Mouse (Mus musculus) MEL (cell line): ENCODE measurements around the gene Chst8. TPM values are rescaled to one million over a fixed set of nuclear protein-coding genes. Genes with fewer than 3 reads are reported as not detected.

Source experiments
- DNase-seq: peaks from one replicate; pipeline ENCODE4 v3.0.0; 2011; ENCODE audit warnings: low read depth, low spot score
- H3K27ac ChIP-seq: 2 replicates; pipeline ENCODE4 v1.5.1; 2012; ENCODE audit warnings: low read depth, mild to moderate bottlenecking, control low read depth, low read length, moderate library complexity; ENCODE audit not compliant: control insufficient read depth
- H3K27me3 ChIP-seq, 2 experiments: fragments of 150-350 bp in 1 of 2; sonication (generic) in 1 of 2; 2 replicates each; pipeline ENCODE4 v1.6.1; 2012; ENCODE audit warnings: low read length in 2 of 2, mild to moderate bottlenecking in 2 of 2, improper control_type of control experiment in 1 of 2, moderate library complexity in 1 of 2; ENCODE audit not compliant: insufficient read depth in 2 of 2, control insufficient read depth in 1 of 2
- H3K36me3 ChIP-seq, 2 experiments: 2 replicates each; pipeline ENCODE4 v1.6.1; 2012 to 2014; ENCODE audit warnings: low read length in 2 of 2, improper control_type of control experiment in 1 of 2, inconsistent platforms in 1 of 2, mild to moderate bottlenecking in 1 of 2; ENCODE audit not compliant: insufficient read depth in 2 of 2, control insufficient read depth in 1 of 2
- H3K4me1 ChIP-seq, 2 experiments: fragments of 150-350 bp in 1 of 2; sonication (generic) in 1 of 2; 2 replicates each; pipeline ENCODE4 v1.6.1; 2012; ENCODE audit warnings: low read length in 2 of 2, improper control_type of control experiment in 1 of 2, mild to moderate bottlenecking in 1 of 2; ENCODE audit not compliant: insufficient read depth in 2 of 2, control insufficient read depth in 1 of 2
- H3K4me3 ChIP-seq, 2 experiments: fragments of 150-350 bp in 1 of 2; sonication (generic) in 1 of 2; 2 replicates each; pipeline ENCODE4 v1.5.1; 2012; ENCODE audit warnings: low read depth in 2 of 2, low read length in 2 of 2, mild to moderate bottlenecking in 2 of 2, moderate library complexity in 2 of 2, control low read depth in 1 of 2, improper control_type of control experiment in 1 of 2; ENCODE audit not compliant: control insufficient read depth in 1 of 2, insufficient read depth in 1 of 2
- H3K79me2 ChIP-seq: 2 replicates; pipeline ENCODE4 v1.6.1; 2012; ENCODE audit warnings: mild to moderate bottlenecking, low read length, moderate library complexity; ENCODE audit not compliant: control insufficient read depth, poor library complexity, insufficient read depth
- H3K9ac ChIP-seq: 2 replicates; pipeline ENCODE4 v1.6.1; 2012; ENCODE audit warnings: low read depth, mild to moderate bottlenecking, control low read depth, low read length, moderate library complexity; ENCODE audit not compliant: control insufficient read depth, poor library complexity, severe bottlenecking
- H3K9me3 ChIP-seq: fragments of 150-350 bp; sonication (generic); replicated peaks from 2 replicates; pipeline ENCODE4 v1.6.1; 2012; ENCODE audit warnings: mild to moderate bottlenecking, low read length, improper control_type of control experiment, moderate library complexity; ENCODE audit not compliant: insufficient read depth
- CTCF ChIP-seq, 3 experiments: IDR thresholded peaks in 2 of 3; conservative IDR thresholded peaks in 1 of 3; 2 replicates each; pipeline ENCODE4 v1.5.1; 2011 to 2012; ENCODE audit warnings: low read length in 3 of 3, low read depth in 2 of 3, mild to moderate bottlenecking in 2 of 3, improper control_type of control experiment in 1 of 3, inconsistent platforms in 1 of 3, mixed read lengths in 1 of 3, moderate library complexity in 1 of 3; ENCODE audit not compliant: control insufficient read depth in 1 of 3, insufficient read depth in 1 of 3, poor library complexity in 1 of 3, severe bottlenecking in 1 of 3
- ELF1 ChIP-seq: IDR thresholded peaks from 2 replicates; pipeline ENCODE4 v1.6.1; 2014; ENCODE audit warnings: low read depth, mild to moderate bottlenecking, inconsistent platforms, low read length, improper control_type of control experiment, moderate library complexity
- ETS1 ChIP-seq: IDR thresholded peaks from 2 replicates; pipeline ENCODE4 v1.6.1; 2012; ENCODE audit warnings: low read depth, mild to moderate bottlenecking, inconsistent platforms, low read length, improper control_type of control experiment, moderate library complexity
- GABPA ChIP-seq: IDR thresholded peaks from 2 replicates; pipeline ENCODE4 v1.6.1; 2012; ENCODE audit warnings: low read depth, mild to moderate bottlenecking, inconsistent platforms, low read length, improper control_type of control experiment, moderate library complexity
- JUND ChIP-seq: IDR thresholded peaks from 2 replicates; pipeline ENCODE4 v1.6.1; 2011; ENCODE audit warnings: low read depth, mild to moderate bottlenecking, improper control_type of control experiment, low read length
- MAFK ChIP-seq: IDR thresholded peaks from 2 replicates; pipeline ENCODE4 v1.6.1; 2011; ENCODE audit warnings: low read depth, mild to moderate bottlenecking, low read length, improper control_type of control experiment, borderline replicate concordance
- MAZ ChIP-seq: IDR thresholded peaks from 2 replicates; pipeline ENCODE4 v1.6.1; 2012; ENCODE audit warnings: low read depth, mild to moderate bottlenecking, inconsistent platforms, low read length, improper control_type of control experiment
- MEF2A ChIP-seq: IDR thresholded peaks from 2 replicates; pipeline ENCODE4 v1.6.1; 2014; ENCODE audit warnings: low read depth, mild to moderate bottlenecking, inconsistent platforms, low read length, improper control_type of control experiment; ENCODE audit not compliant: poor library complexity, insufficient replicate concordance, severe bottlenecking; ENCODE audit errors: extremely low read depth
- MYC ChIP-seq: IDR thresholded peaks from 2 replicates; pipeline ENCODE4 v1.6.1; 2011; ENCODE audit warnings: low read depth, mild to moderate bottlenecking, low read length, improper control_type of control experiment, moderate library complexity
- NRF1 ChIP-seq: IDR thresholded peaks from 2 replicates; pipeline ENCODE4 v1.6.1; 2014; ENCODE audit warnings: low read depth, mild to moderate bottlenecking, inconsistent platforms, low read length, improper control_type of control experiment, moderate library complexity; ENCODE audit not compliant: poor library complexity, insufficient read depth, severe bottlenecking
- POLR2A ChIP-seq, 2 experiments: IDR thresholded peaks; 2 replicates each; pipeline ENCODE4 v1.6.1; 2011 to 2012; ENCODE audit warnings: low read length in 2 of 2, mild to moderate bottlenecking in 2 of 2, control low read depth in 1 of 2, improper control_type of control experiment in 1 of 2, low read depth in 1 of 2, moderate library complexity in 1 of 2; ENCODE audit not compliant: control insufficient read depth in 1 of 2, insufficient read depth in 1 of 2, poor library complexity in 1 of 2
- RCOR1 ChIP-seq: IDR thresholded peaks from 2 replicates; pipeline ENCODE4 v1.6.1; 2012; ENCODE audit warnings: low read depth, mild to moderate bottlenecking, inconsistent platforms, low read length, improper control_type of control experiment
- SMC3 ChIP-seq: IDR thresholded peaks from 2 replicates; pipeline ENCODE4 v1.6.1; 2011; ENCODE audit warnings: low read depth, low read length, improper control_type of control experiment
- TCF12 ChIP-seq: IDR thresholded peaks from 2 replicates; pipeline ENCODE4 v1.6.1; 2014; ENCODE audit warnings: low read depth, mild to moderate bottlenecking, inconsistent platforms, low read length, improper control_type of control experiment, moderate library complexity
- USF1 ChIP-seq: IDR thresholded peaks from 2 replicates; pipeline ENCODE4 v1.6.1; 2014; ENCODE audit warnings: low read depth, mild to moderate bottlenecking, inconsistent platforms, low read length, improper control_type of control experiment, moderate library complexity
- USF2 ChIP-seq, 2 experiments: IDR thresholded peaks; 2 replicates each; pipeline ENCODE4 v1.6.1; 2011 to 2012; ENCODE audit warnings: improper control_type of control experiment in 2 of 2, low read length in 2 of 2, borderline replicate concordance in 1 of 2, inconsistent platforms in 1 of 2, low read depth in 1 of 2, mild to moderate bottlenecking in 1 of 2; ENCODE audit not compliant: insufficient read depth in 1 of 2
- ZC3H11A ChIP-seq: IDR thresholded peaks from 2 replicates; pipeline ENCODE4 v1.6.1; 2012; ENCODE audit warnings: low read depth, mild to moderate bottlenecking, inconsistent platforms, low read length, improper control_type of control experiment
- ZKSCAN1 ChIP-seq: IDR thresholded peaks from 2 replicates; pipeline ENCODE4 v1.6.1; 2012; ENCODE audit warnings: low read depth, mild to moderate bottlenecking, inconsistent platforms, low read length, improper control_type of control experiment, moderate library complexity
- ZNF384 ChIP-seq: IDR thresholded peaks from 2 replicates; pipeline ENCODE4 v1.6.1; 2012; ENCODE audit warnings: low read depth, mild to moderate bottlenecking, inconsistent platforms, low read length, improper control_type of control experiment
- polyA plus RNA-seq, 2 experiments: library from polyadenylated mRNA; stranded (reverse) in 1 of 2; unstranded in 1 of 2; fragments of >175 nt in 1 of 2; fragments of >200 nt in 1 of 2; gene quantifications; 2 replicates each; pipeline versions ENCODE4 v1.2.1 to v1.2.4; 2012; ENCODE audit warnings: low replicate concordance in 2 of 2, low read depth in 1 of 2; ENCODE audit not compliant: insufficient read length in 2 of 2, insufficient read depth in 1 of 2, missing spikeins in 1 of 2
- total RNA-seq: library from RNA; depleted of rRNA; stranded (reverse); fragments of 300-350 nt; gene quantifications from 2 replicates; pipeline ENCODE4 v1.2.3, GENCODE M21; 2012

The Chst8 gene
- total and polyA plus RNA-seq, 3 experiments, result not detected

GRCm38 (mm10) chr7:34799404-34799771 lies 13.1 kb downstream of the Chst8 start:
- no peaks in the 10 kb centered on the region for H3K79me2 ChIP-seq
- DNase-seq, result no peak
- no peaks in the 10 kb centered on the region for H3K36me3 ChIP-seq
- H3K27ac ChIP-seq, result no peak overlapping the region
- H3K9ac ChIP-seq, result no peak overlapping the region
- no peaks in the 10 kb centered on the region for H3K9me3 ChIP-seq
- H3K4me1 ChIP-seq, result no peaks in the 10 kb centered on the region
- no peak overlapping the region for H3K4me3 ChIP-seq
- H3K27me3 ChIP-seq, result no peaks in the 10 kb centered on the region
- TF ChIP-seq CTCF (IDR thresholded peaks at IDR 0.05 in 2 of 3, conservative IDR thresholded peaks at IDR 0.05 in 1 of 3; ENCODE audit: control insufficient read depth in 1 of 3, insufficient read depth in 1 of 3, low read depth in 2 of 3, low read length in 3 of 3, poor library complexity in 1 of 3, severe bottlenecking in 1 of 3) (no peak), JUND (no peak), USF2 (IDR thresholded peaks at IDR 0.05; ENCODE audit: borderline replicate concordance in 1 of 2, insufficient read depth in 1 of 2, low read depth in 1 of 2, low read length in 2 of 2) (no peak), ZNF384 (no peak), ZKSCAN1 (no peak), ZC3H11A (no peak), MEF2A (no peak), RCOR1 (no peak), GABPA (no peak)

- H3K4me1 ChIP-seq, result no peaks in the 10 kb centered on the region
- H3K27ac ChIP-seq, result no peak overlapping the region
- H3K36me3 ChIP-seq, result no peaks in the 10 kb centered on the region
- no peak overlapping the region for H3K9ac ChIP-seq
- no peaks in the 10 kb centered on the region for H3K9me3 ChIP-seq
- H3K4me3 ChIP-seq, result no peak overlapping the region
- no peaks in the 10 kb centered on the region for H3K79me2 ChIP-seq
- H3K27me3 ChIP-seq, result no peaks in the 10 kb centered on the region
- DNase-seq, result no peak
- TF ChIP-seq USF1 (no peak), ELF1 (no peak), MYC (no peak)
Observed at GRCm38 (mm10) chr7:34798441-34799403, 13.8 kb downstream of the Chst8 start.

GRCm38 (mm10) chr7:34798039-34798438 lies 14.5 kb downstream of the Chst8 start:
- Histone ChIP-seq H3K79me2 (no peaks in the 10 kb centered on the region), H3K9me3 (no peaks in the 10 kb centered on the region), H3K4me1 (no peaks in the 10 kb centered on the region), H3K9ac (no peak overlapping the region), H3K27ac (no peak overlapping the region), H3K36me3 (no peaks in the 10 kb centered on the region), H3K27me3 (no peaks in the 10 kb centered on the region), H3K4me3 (no peak overlapping the region)
- DNase-seq, result no peak
- TF ChIP-seq MAFK (no peak), NRF1 (no peak), POLR2A (IDR thresholded peaks at IDR 0.05; ENCODE audit: control insufficient read depth in 1 of 2, insufficient read depth in 1 of 2, low read depth in 1 of 2, low read length in 2 of 2, poor library complexity in 1 of 2) (no peak), ETS1 (no peak), USF2 (IDR thresholded peaks at IDR 0.05; ENCODE audit: borderline replicate concordance in 1 of 2, insufficient read depth in 1 of 2, low read depth in 1 of 2, low read length in 2 of 2) (no peak), SMC3 (no peak), MAZ (no peak), TCF12 (no peak), ELF1 (no peak)
